Comparison of ENCODE assay signal across 11 mouse cellular contexts in the genomic region with DNA sequence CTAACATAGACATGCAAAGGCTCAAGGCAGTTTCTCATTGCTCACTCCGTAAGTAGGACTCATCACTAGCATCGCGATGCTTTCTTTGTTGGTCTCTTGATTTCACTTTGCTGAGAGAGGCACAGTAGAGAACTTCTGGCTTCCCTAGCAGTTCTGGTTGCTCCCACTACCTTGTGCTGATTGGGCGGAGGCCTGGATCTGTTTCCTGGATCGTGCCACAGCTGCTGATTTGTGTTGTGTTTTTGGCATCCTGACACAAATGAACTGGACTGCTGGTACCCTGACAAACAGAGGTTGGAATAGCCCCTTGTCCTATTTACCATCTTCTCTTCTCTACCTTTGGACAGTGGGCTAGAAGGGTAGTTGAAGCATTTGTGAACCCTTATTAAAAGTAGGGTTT.
DNase-seq lines count a peak whose midpoint lies in the region; ATAC-seq and TF ChIP-seq lines count a peak whose summit lies in the region.
"Had no signal": no experiment of that assay in that cellular context is flagged by ENCODE, and none has a peak within 500 bp of the region (broad histone marks: within the 10 kb centered on the region; RNA-seq: fewer than 3 reads in every experiment).

No protein-coding gene starts in this region.

- H3K4me3 ChIP-seq in forebrain, embryonic 10.5 days, result no peak overlapping the region
- no peak overlapping the region for H3K4me3 ChIP-seq in forebrain, embryonic 16.5 days (replicated peaks; ENCODE audit: low read length)
- H3K4me3 ChIP-seq in thymus, adult 2 months (ENCODE audit: control insufficient read depth, insufficient read depth, low read length), result no peak overlapping the region
- H3K4me3 ChIP-seq: myocyte had no signal

- peak overlapping the region; percentile 75; the same call in 1 of the 2 replicates for H3K27ac ChIP-seq in forebrain, embryonic 10.5 days
- no peak overlapping the region for H3K27ac ChIP-seq in forebrain, embryonic 16.5 days (ENCODE audit: low read length)
- H3K27ac ChIP-seq in thymus, adult 2 months (ENCODE audit: control insufficient read depth, insufficient read depth, low read length), result peak overlapping the region; percentile 54; the same call in 1 of the 2 replicates
- H3K27ac ChIP-seq: liver, embryonic 14.5 days had no signal

- no peak overlapping the region for H3K4me2 ChIP-seq in forebrain, embryonic 16.5 days (ENCODE audit: low read length)

- no peaks in the 10 kb centered on the region for H3K27me3 ChIP-seq in forebrain, embryonic 10.5 days (ENCODE audit: poor library complexity, severe bottlenecking)
- H3K27me3 ChIP-seq in forebrain, embryonic 16.5 days (replicated peaks; ENCODE audit: control insufficient read depth, insufficient read depth, low read length), result no peaks in the 10 kb centered on the region
- no peaks in the 10 kb centered on the region for H3K27me3 ChIP-seq in thymus, adult 2 months (ENCODE audit: control insufficient read depth, insufficient read depth, low read length)

- TF ChIP-seq POLR2A in thymus, adult 2 months (IDR thresholded peaks at IDR 0.05; ENCODE audit: control insufficient read depth, extremely low read depth, insufficient read depth, low read length, poor library complexity), result no peak

- no peak for ATAC-seq in forebrain, embryonic 16.5 days

- no peak for DNase-seq in forebrain, embryonic 10.5 days (ENCODE audit: extremely low spot score, low spot score)
- DNase-seq in thymus, adult 2 months, result no peak
- no peak for DNase-seq in thymus, postnatal 0 days (ENCODE audit: low spot score)
- DNase-seq in kidney, postnatal 14 days, result peak; percentile 70
- DNase-seq in lung, postnatal 36 days, result peak; percentile 49
- DNase-seq in right cerebral cortex, postnatal 4 days, result no peak
- no peak for DNase-seq in layer of hippocampus, adult 11-12 months (ENCODE audit: low spot score)
- DNase-seq: cerebellum, adult 2 months had no signal

- H3K36me3 ChIP-seq in forebrain, embryonic 10.5 days (replicated peaks), result no peaks in the 10 kb centered on the region
- H3K36me3 ChIP-seq in forebrain, embryonic 16.5 days (ENCODE audit: control insufficient read depth, insufficient read depth), result no peaks in the 10 kb centered on the region
- no peaks in the 10 kb centered on the region for H3K36me3 ChIP-seq in thymus, adult 2 months (ENCODE audit: control insufficient read depth, insufficient read depth, low read length)

- no peak overlapping the region for H3K9ac ChIP-seq in forebrain, embryonic 16.5 days (replicated peaks; ENCODE audit: low read depth, low read length)
- H3K9ac ChIP-seq: liver, embryonic 14.5 days had no signal

- H3K4me1 ChIP-seq in forebrain, embryonic 10.5 days, result peaks cover 61% of the 10 kb centered on the region
- H3K4me1 ChIP-seq in forebrain, embryonic 16.5 days (replicated peaks; ENCODE audit: control insufficient read depth, insufficient read depth, low read length), result peaks cover 15% of the 10 kb centered on the region
- H3K4me1 ChIP-seq in thymus, adult 2 months (replicated peaks; ENCODE audit: control insufficient read depth, insufficient read depth, low read length), result peaks cover 12% of the 10 kb centered on the region

- TF ChIP-seq CTCF in thymus, adult 2 months (IDR thresholded peaks at IDR 0.05; ENCODE audit: borderline replicate concordance, control insufficient read depth, extremely low read depth, insufficient read depth, low read length, poor library complexity), result no peak

- no peaks in the 10 kb centered on the region for H3K9me3 ChIP-seq in forebrain, embryonic 10.5 days
- no peaks in the 10 kb centered on the region for H3K9me3 ChIP-seq in forebrain, embryonic 16.5 days (ENCODE audit: control insufficient read depth, low read length)

- WGBS in forebrain, embryonic 10.5 days, result 78% methylated on average over 5 of the region's 5 CpGs
- WGBS in forebrain, embryonic 16.5 days, result 44% methylated on average over 5 of the region's 5 CpGs
- 94% methylated on average over 5 of the region's 5 CpGs for WGBS in thymus, adult 2 months

Comparison
In these comparisons a context has a peak if more than half of its experiments do, and no peak if none do; other contexts are left out.
1. DNase-seq: peak in kidney, postnatal 14 days (single experiment) and lung, postnatal 36 days (single experiment); none in forebrain, embryonic 10.5 days (single experiment), thymus, adult 2 months (single experiment), thymus, postnatal 0 days (single experiment), right cerebral cortex, postnatal 4 days (single experiment) and layer of hippocampus, adult 11-12 months (single experiment).